Mouse (Mus musculus) liver, embryonic 15.5 days (tissue): ENCODE data around the gene Vti1a. TPM values are rescaled to one million over a fixed set of nuclear protein-coding genes. Genes with fewer than 3 reads are reported as not detected.

ENCODE experiments used
- ATAC-seq: fragments of 200-750 bp; cut with Nextera tagmentation; 2 replicates; pipeline ENCODE4 v1.8.0; 2017; ENCODE audit warnings: moderate number of reproducible peaks, mild to moderate bottlenecking, moderate library complexity; ENCODE audit not compliant: insufficient read depth
- H3K27ac ChIP-seq: fragments of 300-500 bp; sonication (generic); replicated peaks from 2 replicates; pipeline ENCODE4 v1.5.1; 2015; ENCODE audit warnings: mild to moderate bottlenecking, inconsistent platforms
- H3K27me3 ChIP-seq: fragments of 300-500 bp; sonication (generic); 2 replicates; pipeline ENCODE4 v1.6.1; 2015; ENCODE audit warnings: mild to moderate bottlenecking, inconsistent platforms
- H3K36me3 ChIP-seq: fragments of 300-500 bp; sonication (generic); replicated peaks from 2 replicates; pipeline ENCODE4 v1.6.1; 2015; ENCODE audit warnings: moderate library complexity, mild to moderate bottlenecking, inconsistent platforms
- H3K4me1 ChIP-seq: fragments of 300-500 bp; sonication (generic); replicated peaks from 2 replicates; pipeline ENCODE4 v1.6.1; 2015; ENCODE audit warnings: inconsistent platforms
- H3K4me2 ChIP-seq: fragments of 300-500 bp; sonication (generic); 2 replicates; pipeline ENCODE4 v1.6.1; 2015; ENCODE audit warnings: moderate library complexity, mild to moderate bottlenecking, inconsistent platforms
- H3K4me3 ChIP-seq: fragments of 300-500 bp; sonication (generic); replicated peaks from 2 replicates; pipeline ENCODE4 v1.5.1; 2015; ENCODE audit warnings: mild to moderate bottlenecking, inconsistent platforms
- H3K9ac ChIP-seq: fragments of 300-500 bp; sonication (generic); 2 replicates; pipeline ENCODE4 v1.6.1; 2015; ENCODE audit warnings: moderate library complexity, mild to moderate bottlenecking, inconsistent platforms
- H3K9me3 ChIP-seq: fragments of 300-500 bp; sonication (generic); replicated peaks from 2 replicates; pipeline ENCODE4 v1.6.1; 2016; ENCODE audit warnings: inconsistent platforms
- WGBS: fragments of 180-500 bp; shearing (Covaris S2); methylation state at CpG from one replicate; pipeline ENCODE4 v1.1.7; 2015; ENCODE audit warnings: mixed read lengths; ENCODE audit not compliant: insufficient replicate concordance; 5-methylcytosine and 5-hydroxymethylcytosine counted together
- polyA plus RNA-seq: library from polyadenylated mRNA; unstranded; fragments of >200 nt; fragmentation: Nextera tagmentation; extraction: Ambion mirVana; gene quantifications from 2 replicates; pipeline ENCODE4 v1.2.1, GENCODE M21; 2015

The Vti1a gene
- polyA plus RNA-seq, 1 experiment from 2014 or later = 13.7 TPM

DNA sequence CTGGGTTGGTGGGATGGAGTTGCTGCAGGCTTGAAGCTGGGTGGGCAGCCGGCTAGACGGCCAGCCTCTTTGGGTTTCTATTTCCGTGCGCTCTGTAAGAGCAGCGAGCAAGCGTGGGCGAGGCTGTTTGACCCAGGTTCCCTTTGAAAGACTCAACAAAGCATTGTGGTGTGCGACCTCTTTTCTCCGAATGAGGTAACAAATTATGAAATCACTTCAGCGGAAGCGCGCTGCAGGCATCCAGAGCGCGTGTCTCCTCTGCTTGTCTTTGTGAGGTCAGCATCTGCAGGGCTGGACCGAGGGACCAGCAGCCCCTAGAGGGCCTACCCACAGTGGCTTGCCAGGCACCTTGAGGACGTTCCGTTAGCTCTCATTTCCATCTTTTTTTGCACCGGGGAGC is 306.7 kb downstream of the Vti1a start:
- Histone ChIP-seq H3K4me2 (no peak overlapping the region), H3K27me3 (no peaks in the 10 kb centered on the region), H3K4me3 (no peak overlapping the region), H3K9me3 (no peaks in the 10 kb centered on the region), H3K9ac (no peak overlapping the region), H3K36me3 (no peaks in the 10 kb centered on the region), H3K27ac (no peak overlapping the region), H3K4me1 (0 out of 2 replicates have a peak, but pooled peaks cover 4% of the 10 kb centered on the region)
- no peak for ATAC-seq
- 80% methylated on average over 18 of the region's 18 CpGs for WGBS

DNA sequence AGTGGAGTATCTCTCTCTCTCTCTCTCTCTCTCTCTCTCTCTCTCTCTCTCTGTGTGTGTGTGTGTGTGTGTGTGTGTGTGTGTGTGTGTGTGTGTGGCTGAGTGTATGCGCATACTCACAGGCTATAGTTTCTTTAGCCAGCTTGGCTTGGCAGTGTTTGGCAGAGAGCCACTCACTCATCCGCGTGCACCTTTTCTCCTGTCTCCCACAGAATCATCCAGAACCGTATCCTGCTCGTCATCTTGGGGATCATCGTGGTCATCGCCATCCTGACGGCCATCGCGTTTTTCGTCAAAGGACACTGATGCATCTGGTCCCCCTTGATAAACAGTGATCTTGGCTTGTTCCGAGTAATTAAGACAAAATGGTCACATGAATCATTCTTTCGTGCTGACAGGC is 307.5 kb downstream of the Vti1a start:
- Histone ChIP-seq H3K4me1 (0 out of 2 replicates have a peak, but pooled peaks cover 4% of the 10 kb centered on the region), H3K27me3 (no peaks in the 10 kb centered on the region), H3K9ac (no peak overlapping the region), H3K36me3 (no peaks in the 10 kb centered on the region), H3K4me3 (no peak overlapping the region), H3K9me3 (no peaks in the 10 kb centered on the region), H3K4me2 (no peak overlapping the region), H3K27ac (no peak overlapping the region)
- 86% methylated on average over 13 of the region's 13 CpGs for WGBS
- ATAC-seq = no peak

DNA sequence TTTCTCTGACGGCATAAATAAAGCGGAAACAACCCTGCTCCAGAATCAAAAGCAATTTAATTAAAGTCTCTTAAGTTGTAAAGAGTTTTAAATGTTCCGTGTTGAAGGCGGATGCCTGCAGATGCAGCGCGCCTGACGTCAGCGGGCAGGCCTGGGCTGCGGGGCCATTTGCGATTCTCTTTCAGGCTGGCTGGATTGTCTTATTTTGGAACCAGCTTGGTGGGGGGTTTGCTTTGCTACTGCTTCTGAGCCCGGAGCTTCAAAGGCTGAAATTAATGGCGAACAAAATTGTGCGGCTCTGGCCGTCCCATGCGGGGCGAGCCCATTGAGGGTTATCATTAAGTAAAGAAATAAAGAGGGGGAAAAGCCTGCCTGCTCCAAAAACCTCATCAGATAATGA is 310.4 kb downstream of the Vti1a start:
- 86% methylated on average over 16 of the region's 16 CpGs for WGBS
- H3K27me3 ChIP-seq = no peaks in the 10 kb centered on the region
- H3K27ac ChIP-seq = no peak overlapping the region
- no peak overlapping the region for H3K4me2 ChIP-seq
- H3K4me1 ChIP-seq = 0 out of 2 replicates have a peak, but pooled peaks cover 4% of the 10 kb centered on the region
- H3K36me3 ChIP-seq = no peaks in the 10 kb centered on the region
- no peak for ATAC-seq
- H3K9ac ChIP-seq = no peak overlapping the region
- no peak overlapping the region for H3K4me3 ChIP-seq
- H3K9me3 ChIP-seq = no peaks in the 10 kb centered on the region

DNA sequence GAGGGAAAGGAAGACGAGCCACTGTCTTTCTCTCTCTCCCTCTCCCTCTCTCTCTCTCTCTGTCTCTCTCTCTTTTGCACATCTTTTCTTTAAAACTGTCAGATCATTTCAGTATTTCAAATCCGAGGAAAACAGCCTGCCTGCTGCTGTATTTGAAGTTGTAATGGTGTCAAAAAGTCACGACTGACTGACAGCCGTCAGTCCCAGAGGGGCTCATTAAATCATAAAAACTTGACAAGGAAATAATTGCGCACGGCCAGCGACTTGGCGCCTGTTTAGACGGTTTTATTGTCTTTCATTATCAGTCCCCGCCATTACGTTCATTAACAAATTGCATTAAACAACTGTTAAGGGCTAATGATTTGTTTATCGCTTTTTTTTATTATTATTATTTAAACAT is 310.9 kb downstream of the Vti1a start:
- Histone ChIP-seq H3K9me3 (no peaks in the 10 kb centered on the region), H3K27me3 (no peaks in the 10 kb centered on the region), H3K36me3 (no peaks in the 10 kb centered on the region), H3K9ac (no peak overlapping the region), H3K27ac (no peak overlapping the region), H3K4me3 (no peak overlapping the region), H3K4me2 (no peak overlapping the region), H3K4me1 (0 out of 2 replicates have a peak, but pooled peaks cover 4% of the 10 kb centered on the region)
- WGBS = 76% methylated on average over 12 of the region's 12 CpGs
- no peak for ATAC-seq

DNA sequence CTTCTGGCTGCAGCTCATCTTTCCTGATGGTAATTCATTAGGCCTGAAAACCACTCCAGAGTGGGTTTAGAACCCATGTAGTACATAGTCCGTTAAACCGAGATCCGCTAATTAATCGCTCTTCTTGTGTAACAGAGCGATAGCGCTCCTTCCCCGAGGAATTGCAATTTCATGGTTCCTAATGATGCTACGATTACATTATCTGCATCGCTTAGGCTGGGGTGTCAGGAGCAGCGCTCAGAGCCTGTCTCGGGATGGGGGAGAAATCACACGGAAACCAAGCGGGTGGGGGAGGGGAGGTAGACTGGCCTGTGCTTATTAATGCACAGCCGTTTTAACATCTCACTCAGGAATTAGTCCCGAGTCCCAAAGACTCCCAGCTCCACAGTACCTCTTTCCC is 319.4 kb downstream of the Vti1a start:
- Histone ChIP-seq H3K4me3 (no peak overlapping the region), H3K36me3 (no peaks in the 10 kb centered on the region), H3K9ac (no peak overlapping the region), H3K9me3 (no peaks in the 10 kb centered on the region), H3K4me2 (no peak overlapping the region), H3K27me3 (peaks cover 6% of the 10 kb centered on the region; the same call in 1 of the 2 replicates), H3K4me1 (no peaks in the 10 kb centered on the region), H3K27ac (no peak overlapping the region)
- whole genome bisulfite sequencing = 71% methylated on average over 15 of the region's 15 CpGs
- no peak for ATAC-seq

DNA sequence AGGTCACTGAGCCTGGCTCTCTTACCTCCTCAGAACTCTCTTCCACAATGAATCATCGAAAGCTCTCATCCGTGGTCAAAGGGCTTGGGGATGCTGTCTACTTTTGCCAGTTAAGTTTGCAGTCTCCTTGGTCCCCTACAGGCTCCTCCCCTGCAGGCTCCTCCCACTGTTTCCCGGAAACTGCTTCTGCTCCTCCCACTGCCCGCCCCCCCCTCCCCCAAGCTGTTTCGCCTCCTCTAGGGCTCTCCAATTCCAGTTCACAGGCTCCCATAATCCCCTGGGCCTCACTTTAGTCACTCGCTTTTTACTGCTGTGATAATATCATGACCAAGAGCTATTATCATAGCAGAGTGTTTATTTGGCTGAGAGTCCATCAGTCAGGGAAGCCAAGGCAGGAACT is 324.2 kb downstream of the Vti1a start:
- Histone ChIP-seq H3K27ac (no peak overlapping the region), H3K27me3 (peaks cover under 1% of the 10 kb centered on the region; the same call in 1 of the 2 replicates), H3K36me3 (no peaks in the 10 kb centered on the region), H3K4me2 (no peak overlapping the region), H3K4me1 (peaks cover 15% of the 10 kb centered on the region), H3K9me3 (no peaks in the 10 kb centered on the region), H3K4me3 (no peak overlapping the region), H3K9ac (no peak overlapping the region)
- WGBS = 73% methylated on average over 6 of the region's 6 CpGs
- ATAC-seq = no peak

DNA sequence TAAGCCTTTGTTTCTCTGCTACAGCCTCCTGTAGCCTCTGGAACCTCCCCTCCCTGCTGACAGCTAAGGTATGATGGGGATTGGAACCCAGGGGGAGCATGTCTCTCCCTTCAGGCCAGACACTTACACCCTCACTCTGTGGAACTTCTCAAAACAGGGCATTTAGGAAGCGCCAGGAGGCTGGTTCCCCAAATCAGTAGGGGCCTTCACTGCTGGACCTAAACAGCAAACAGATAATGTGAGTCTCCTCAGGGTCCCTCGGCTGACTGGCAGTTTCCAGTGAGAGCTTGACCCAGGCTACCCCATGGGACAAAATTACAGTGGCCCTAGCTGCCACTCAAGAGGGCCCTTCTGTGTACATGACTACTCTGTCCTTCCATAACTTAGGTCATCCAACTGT is 325.8 kb downstream of the Vti1a start:
- H3K4me2 ChIP-seq = no peak overlapping the region
- no peak for ATAC-seq
- H3K9ac ChIP-seq = no peak overlapping the region
- no peak overlapping the region for H3K4me3 ChIP-seq
- H3K9me3 ChIP-seq = no peaks in the 10 kb centered on the region
- H3K27me3 ChIP-seq = no peaks in the 10 kb centered on the region
- H3K4me1 ChIP-seq = peaks cover 15% of the 10 kb centered on the region
- 50% methylated on average over 2 of the region's 2 CpGs for WGBS
- no peak overlapping the region for H3K27ac ChIP-seq
- no peaks in the 10 kb centered on the region for H3K36me3 ChIP-seq

DNA sequence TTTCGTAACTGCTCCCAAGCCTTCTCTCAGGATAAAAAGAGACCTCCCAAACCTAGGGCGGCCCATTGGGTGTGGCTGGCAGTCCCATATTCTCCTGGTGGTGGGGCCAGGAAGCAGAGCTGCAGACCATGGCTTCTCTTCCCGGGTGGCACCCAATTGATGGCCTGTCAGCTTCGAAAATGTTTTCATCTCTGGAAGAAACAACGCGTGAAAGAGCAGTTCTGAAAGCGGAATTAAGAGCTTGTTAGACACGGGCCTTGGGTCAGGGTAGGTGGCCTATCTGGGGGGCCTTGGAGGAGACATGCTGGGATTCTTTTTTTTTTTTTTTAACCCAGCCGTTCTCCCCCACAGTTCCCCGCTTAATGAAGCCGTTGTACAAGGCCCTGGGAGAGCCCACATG is 326.3 kb downstream of the Vti1a start:
- H3K4me1 ChIP-seq = peaks cover 15% of the 10 kb centered on the region
- H3K4me3 ChIP-seq = no peak overlapping the region
- no peak overlapping the region for H3K9ac ChIP-seq
- no peak overlapping the region for H3K4me2 ChIP-seq
- H3K27me3 ChIP-seq = no peaks in the 10 kb centered on the region
- ATAC-seq = no peak
- H3K27ac ChIP-seq = no peak overlapping the region
- no peaks in the 10 kb centered on the region for H3K36me3 ChIP-seq
- 61% methylated on average over 11 of the region's 11 CpGs for WGBS
- H3K9me3 ChIP-seq = no peaks in the 10 kb centered on the region

DNA sequence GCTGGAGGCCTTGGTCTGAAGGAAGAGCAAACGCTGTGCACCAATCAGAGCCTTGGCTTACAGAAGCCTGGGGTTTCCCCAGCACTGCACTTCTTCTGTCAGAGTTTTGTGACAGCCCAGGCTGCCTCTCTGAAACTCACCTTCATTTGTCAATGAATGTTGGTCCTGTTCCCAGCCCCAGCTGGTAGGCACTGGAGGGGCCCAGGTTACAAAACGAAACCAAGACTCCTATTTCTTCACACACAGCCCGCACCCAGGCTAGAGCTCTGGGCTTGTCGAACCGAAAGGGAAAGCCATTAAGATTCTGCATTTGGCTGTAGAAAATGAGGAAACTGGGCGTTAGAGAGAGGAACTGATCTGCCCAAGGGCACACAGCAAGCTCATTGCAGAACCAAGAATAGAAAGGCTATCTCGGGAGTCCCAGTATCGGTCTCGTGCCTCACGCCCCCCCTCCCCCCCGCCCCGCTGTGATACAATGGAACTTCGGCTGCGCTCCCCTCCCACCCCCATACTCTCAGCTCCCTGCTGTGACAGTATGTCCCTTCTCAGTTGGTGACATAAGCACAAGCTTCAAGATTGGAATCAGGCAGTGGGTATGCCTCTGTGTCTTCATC is 327.3 kb downstream of the Vti1a start:
- peak overlapping the region; percentile 52 for H3K4me3 ChIP-seq
- peak overlapping the region; percentile 48; the same call in 1 of the 2 replicates for H3K27ac ChIP-seq
- H3K4me2 ChIP-seq = peak overlapping the region; percentile 60
- WGBS = 1% methylated on average over 14 of the region's 14 CpGs
- no peaks in the 10 kb centered on the region for H3K36me3 ChIP-seq
- no peak overlapping the region; the same call in 1 of the 2 replicates for H3K9ac ChIP-seq
- ATAC-seq = peak; percentile 67
- H3K27me3 ChIP-seq = 0 out of 2 replicates have a peak, but pooled peaks cover 3% of the 10 kb centered on the region
- no peaks in the 10 kb centered on the region for H3K9me3 ChIP-seq
- peaks cover 15% of the 10 kb centered on the region for H3K4me1 ChIP-seq

DNA sequence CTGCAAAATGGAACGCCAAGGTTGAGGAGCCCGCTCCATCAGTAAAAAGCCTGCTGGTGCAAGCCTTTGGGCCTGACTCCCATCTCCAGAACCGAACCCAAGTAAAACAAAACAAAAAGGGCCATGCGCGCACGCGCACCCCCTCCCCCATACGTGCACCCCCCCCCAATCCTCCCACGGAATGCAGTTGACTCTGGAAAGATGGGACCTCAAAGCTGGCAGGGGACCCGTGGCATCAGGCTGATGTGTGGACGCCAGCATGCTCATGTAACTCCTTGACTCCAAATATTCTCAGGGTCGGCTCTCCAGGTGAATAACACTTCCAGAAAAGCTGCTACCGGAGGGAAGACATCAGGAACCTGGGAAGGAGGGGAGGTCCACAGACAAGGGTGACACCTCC is 327.8 kb downstream of the Vti1a start:
- Histone ChIP-seq H3K4me2 (peak overlapping the region; percentile 60), H3K9me3 (no peaks in the 10 kb centered on the region), H3K27ac (0 out of 2 replicates have a peak overlapping the region, but pooled peaks have one; percentile 6), H3K4me1 (peaks cover 15% of the 10 kb centered on the region), H3K9ac (no peak overlapping the region), H3K4me3 (peak overlapping the region; percentile 52), H3K27me3 (0 out of 2 replicates have a peak, but pooled peaks cover 3% of the 10 kb centered on the region), H3K36me3 (no peaks in the 10 kb centered on the region)
- no peak for ATAC-seq
- WGBS = 45% methylated on average over 13 of the region's 13 CpGs

DNA sequence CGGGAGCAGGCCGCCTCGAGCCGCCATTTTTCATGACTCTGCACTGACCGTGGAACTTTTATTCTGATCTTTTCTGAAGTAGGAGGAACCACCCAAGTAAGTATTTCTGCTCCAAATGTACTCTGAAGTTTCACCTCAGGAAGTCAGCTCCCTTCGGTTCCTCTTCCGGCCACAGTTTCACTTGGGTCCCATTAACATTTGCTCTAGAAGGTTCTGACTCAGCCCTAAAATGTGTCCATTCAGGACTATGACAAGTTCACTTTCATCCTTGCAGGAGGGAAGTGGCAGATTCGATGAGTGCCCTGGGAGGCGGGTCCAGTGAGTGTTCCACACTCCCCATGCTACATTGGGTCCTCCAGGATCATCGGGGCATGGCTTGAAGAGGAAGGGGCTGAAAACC is 333.3 kb downstream of the Vti1a start:
- no peak overlapping the region for H3K9ac ChIP-seq
- H3K27me3 ChIP-seq = 0 out of 2 replicates have a peak, but pooled peaks cover 3% of the 10 kb centered on the region
- H3K4me3 ChIP-seq = no peak overlapping the region
- H3K36me3 ChIP-seq = no peaks in the 10 kb centered on the region
- H3K9me3 ChIP-seq = no peaks in the 10 kb centered on the region
- H3K4me1 ChIP-seq = peaks cover 24% of the 10 kb centered on the region
- H3K4me2 ChIP-seq = no peak overlapping the region
- no peak overlapping the region for H3K27ac ChIP-seq
- 66% methylated on average over 10 of the region's 10 CpGs for WGBS
- ATAC-seq = no peak

DNA sequence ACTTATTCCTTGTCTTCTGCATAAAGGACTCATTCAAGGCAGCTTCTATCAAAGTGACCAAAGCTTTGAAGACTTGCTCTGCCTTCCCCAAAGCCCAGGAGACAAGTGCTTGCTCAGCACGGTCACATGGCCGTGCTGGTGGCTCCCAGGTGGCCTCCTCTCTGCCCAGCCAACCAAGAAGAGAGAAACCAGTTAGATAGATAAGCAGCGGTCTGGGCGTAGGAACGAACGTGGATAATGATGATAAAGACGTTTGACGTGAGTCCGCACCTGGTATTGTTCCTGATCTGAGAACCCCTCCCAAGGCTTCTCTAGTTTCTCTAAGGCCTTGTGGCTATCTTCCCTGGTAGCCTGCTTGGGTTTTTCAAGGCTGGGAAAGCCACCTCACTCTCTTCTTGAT is 334.9 kb downstream of the Vti1a start:
- H3K27me3 ChIP-seq = 0 out of 2 replicates have a peak, but pooled peaks cover 3% of the 10 kb centered on the region
- H3K4me1 ChIP-seq = peaks cover 22% of the 10 kb centered on the region
- H3K36me3 ChIP-seq = no peaks in the 10 kb centered on the region
- WGBS = 29% methylated on average over 9 of the region's 9 CpGs
- H3K9me3 ChIP-seq = no peaks in the 10 kb centered on the region
- ATAC-seq = peak; percentile 70
- no peak overlapping the region for H3K4me3 ChIP-seq
- no peak overlapping the region for H3K27ac ChIP-seq
- no peak overlapping the region for H3K9ac ChIP-seq
- H3K4me2 ChIP-seq = no peak overlapping the region
